Mouse (Mus musculus): Measurements from ENCODE around the gene Calm5.

DNA sequence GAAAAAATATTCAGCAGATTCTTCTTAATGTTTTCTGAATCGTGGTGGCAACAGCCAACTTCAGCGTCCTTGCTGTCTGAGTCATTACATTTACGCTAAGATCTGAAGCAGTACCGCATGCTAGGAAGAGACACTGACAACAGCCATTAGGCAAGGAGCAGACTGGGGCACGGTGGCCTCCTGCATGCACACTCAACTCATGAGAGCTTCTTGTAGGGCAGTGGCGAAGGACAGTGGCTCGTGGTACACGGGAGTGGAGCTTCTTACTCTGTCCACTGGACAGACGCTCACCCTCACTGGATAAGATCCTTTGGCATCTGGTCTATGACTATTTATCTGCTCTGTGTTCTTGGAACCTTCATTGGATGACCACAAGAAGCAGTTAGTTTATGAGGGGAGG, 45.3 kb downstream of the Calm5 start:
- TF ChIP-seq CTCF (IDR thresholded peaks at IDR 0.05; ENCODE audit: control insufficient read depth, insufficient read depth, insufficient replicate concordance, low read depth, low read length), result no peak
- no peak for TF ChIP-seq POLR2A (IDR thresholded peaks at IDR 0.05; ENCODE audit: control insufficient read depth, low read depth, low read length)

Data from testis, adult 2 months (tissue).